Mouse (Mus musculus) cerebellum, adult 2 months (tissue): ENCODE data around the gene Dennd4c.

Experiments used
- CTCF ChIP-seq: fragments of 200-500 bp; IDR thresholded peaks from 2 replicates; pipeline ENCODE4 v1.5.1; 2011; ENCODE audit warnings: low read depth, mild to moderate bottlenecking, control low read depth, low read length, moderate library complexity, borderline replicate concordance; ENCODE audit not compliant: insufficient read depth
- POLR2A ChIP-seq: fragments of 200-500 bp; IDR thresholded peaks from 2 replicates; pipeline ENCODE4 v1.6.1; 2011; ENCODE audit warnings: low read length, control low read depth, borderline replicate concordance; ENCODE audit not compliant: insufficient read depth

GRCm38 (mm10) chr4:86897411-86897810, 149.1 kb downstream of the Dennd4c start:
- TF ChIP-seq CTCF (no peak), POLR2A (no peak)
